Mouse (Mus musculus) spleen, adult 2 months (tissue): ENCODE measurements around the gene S100a11.
A peak's percentile ranks its signal among the peaks of the same experiment; 100 is the strongest.

ENCODE experiments used
- CTCF ChIP-seq: fragments of 200-500 bp; IDR thresholded peaks from 2 replicates; pipeline ENCODE4 v1.5.1; 2011; ENCODE audit warnings: mild to moderate bottlenecking, inconsistent platforms; ENCODE audit not compliant: insufficient read depth, insufficient read length, insufficient replicate concordance; ENCODE audit errors: extremely low read depth
- POLR2A ChIP-seq: fragments of 200-500 bp; IDR thresholded peaks from 2 replicates; pipeline ENCODE4 v1.6.1; 2011; ENCODE audit warnings: low read depth, low read length, inconsistent platforms

GRCm38 (mm10) chr3:93493992-93494391 is 26.3 kb upstream of the S100a11 start:
- TF ChIP-seq POLR2A, result no peak
- TF ChIP-seq CTCF, result peak; percentile 40; the same call in 1 of the 2 replicates
